Mouse (Mus musculus) bone marrow, adult 2 months (tissue): ENCODE measurements around the gene Skap2.

Experiments
- CTCF ChIP-seq: fragments of 200-500 bp; IDR thresholded peaks from 2 replicates; pipeline ENCODE4 v1.5.1; 2011; ENCODE audit warnings: low read length, control low read depth; ENCODE audit not compliant: control insufficient read depth, insufficient read depth
- POLR2A ChIP-seq: fragments of 200-500 bp; IDR thresholded peaks from 2 replicates; pipeline ENCODE4 v1.6.1; 2011; ENCODE audit warnings: low read depth, mild to moderate bottlenecking, control low read depth, low read length, borderline replicate concordance; ENCODE audit not compliant: control insufficient read depth

- TF ChIP-seq POLR2A (no peak), CTCF (no peak)
Measured at GRCm38 (mm10) chr6:51898318-51898994, 113.9 kb downstream of the Skap2 start.
